Comparison of ENCODE assay signal across 9 mouse cellular contexts in the genomic region with DNA sequence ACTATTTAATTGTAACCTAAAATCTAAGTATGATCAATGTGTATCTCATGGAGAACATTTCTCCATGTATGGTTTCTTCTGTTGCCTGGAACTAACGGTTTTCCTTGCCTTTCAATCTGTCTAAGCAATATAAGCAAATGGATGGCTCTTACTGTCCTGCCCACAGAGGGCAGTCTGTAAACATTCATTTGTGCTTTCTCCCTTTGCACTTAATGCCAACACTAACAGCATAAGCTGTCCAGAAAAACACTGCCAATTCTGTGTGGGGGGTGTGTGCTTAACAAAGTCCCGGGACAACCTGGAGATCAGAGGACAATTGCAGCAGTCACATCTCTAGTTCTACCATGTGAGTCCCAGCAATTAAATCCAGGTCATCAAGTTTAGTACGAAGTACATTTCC. TPM values are rescaled to one million over a fixed set of nuclear protein-coding genes. Genes with fewer than 3 reads are reported as not detected.
DNase-seq lines count a peak whose midpoint lies in the region.
"Had no signal": no experiment of that assay in that cellular context is flagged by ENCODE, and none has a peak within 500 bp of the region (broad histone marks: within the 10 kb centered on the region; RNA-seq: fewer than 3 reads in every experiment).

No protein-coding gene starts in this region.

- peak; percentile 8 to 9 for DNase-seq in heart, postnatal 10 days
- DNase-seq in heart, postnatal 25 days (ENCODE audit: low spot score): no peak
- peak; percentile 2 for DNase-seq in left cerebral cortex, postnatal 4 days
- no peak for DNase-seq in left cerebral cortex, adult 8-10 months (ENCODE audit: low spot score in 2 of 2)
- DNase-seq in cerebellum, adult 18-20 months: peak; percentile 19 to 31
- DNase-seq in retina, adult 2 months (ENCODE audit: low read depth, low spot score): peak; percentile 18
- DNase-seq in testis, postnatal 10 days (ENCODE audit: low spot score): no peak
- DNase-seq in c-Kit-positive CD71-positive TER-119-positive erythroid progenitor cells, embryonic 14.5 days (ENCODE audit: low spot score): no peak
- DNase-seq: adrenal gland, postnatal 25 days had no signal

- intact Hi-C loops in heart, postnatal 10 days (cut with DNase I): loop anchor here (1.0 kb wide), 1 partner anchor 175 kb away; no protein-coding TSS in a partner anchor
- intact Hi-C loops in heart, postnatal 25 days (cut with DNase I): no loop called here
- intact Hi-C loops in left cerebral cortex, postnatal 4 days (cut with DNase I): no loop called here

RNA-seq across cellular contexts. Expression of a gene that starts 57.7 kb away (rescaled TPM):
- total RNA-seq in heart, postnatal 10 days (2021): 1 to 10 TPM; 4.9 to 5.5 TPM
- total RNA-seq in heart, postnatal 25 days (2021): 1 to 10 TPM; 2.2 to 2.5 TPM
- 10 to 100 TPM; 12.2 to 14.9 TPM for total RNA-seq in left cerebral cortex, postnatal 4 days (2021)
- 10 to 100 TPM in 3 of 4 experiments, 1 to 10 TPM in 1; 8.6 to 16.4 (median 14.6) TPM for total RNA-seq in left cerebral cortex, adult 8-10 months (2022)

Comparison
In these comparisons a context has a peak if more than half of its experiments do, and no peak if none do; other contexts are left out.
1. DNase-seq: peak in heart, postnatal 10 days (2 of 2), left cerebral cortex, postnatal 4 days (single experiment), cerebellum, adult 18-20 months (2 of 2) and retina, adult 2 months (single experiment); none in heart, postnatal 25 days (single experiment), left cerebral cortex, adult 8-10 months (0 of 2), testis, postnatal 10 days (single experiment) and c-Kit-positive CD71-positive TER-119-positive erythroid progenitor cells, embryonic 14.5 days (single experiment).